Mouse (Mus musculus): Measurements from ENCODE around the gene Cnnm2. TPM values are rescaled to one million over a fixed set of nuclear protein-coding genes. Genes with fewer than 3 reads are reported as not detected.

The Cnnm2 gene
- polyA plus RNA-seq, 1 experiment from 2014 or later, result 2.4 TPM

DNA sequence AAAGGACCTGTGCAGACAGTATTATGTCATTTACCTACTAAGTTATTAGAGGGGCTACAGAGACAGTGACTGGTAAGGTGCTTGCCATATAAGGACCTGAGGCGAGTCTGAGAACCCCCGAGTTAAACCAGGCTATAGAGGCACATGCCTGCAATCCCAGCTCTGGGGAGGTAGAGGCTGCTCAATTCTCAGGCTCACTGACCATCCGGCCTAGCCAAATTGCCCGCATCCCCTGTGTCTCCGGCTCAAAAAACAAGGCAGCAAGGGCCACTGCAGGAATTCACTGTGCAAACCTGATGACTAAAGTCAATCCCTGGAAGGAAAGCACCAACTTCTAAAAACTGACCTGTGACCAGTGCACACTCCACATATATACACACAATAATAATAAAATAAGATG, 142.0 kb downstream of the Cnnm2 start:
- Histone ChIP-seq H3K27ac (ENCODE audit: low read length) (no peak overlapping the region), H3K4me2 (replicated peaks; ENCODE audit: low read depth, low read length) (no peak overlapping the region), H3K9me3 (ENCODE audit: low read length) (no peaks in the 10 kb centered on the region), H3K27me3 (replicated peaks; ENCODE audit: insufficient read depth, low read length) (no peaks in the 10 kb centered on the region), H3K36me3 (ENCODE audit: insufficient read depth, low read length) (no peaks in the 10 kb centered on the region), H3K4me3 (ENCODE audit: low read depth, low read length) (no peak overlapping the region), H3K4me1 (ENCODE audit: insufficient read depth, low read depth, low read length) (no peaks in the 10 kb centered on the region), H3K9ac (replicated peaks; ENCODE audit: low read depth) (no peak overlapping the region)
- ATAC-seq (no peak), DNase-seq (ENCODE audit: low spot score) (no peak)
- TF ChIP-seq CTCF (IDR thresholded peaks at IDR 0.05) (no peak), EP300 (IDR thresholded peaks at IDR 0.05) (no peak)
- WGBS, result 90% methylated on average over 5 of the region's 5 CpGs

DNA sequence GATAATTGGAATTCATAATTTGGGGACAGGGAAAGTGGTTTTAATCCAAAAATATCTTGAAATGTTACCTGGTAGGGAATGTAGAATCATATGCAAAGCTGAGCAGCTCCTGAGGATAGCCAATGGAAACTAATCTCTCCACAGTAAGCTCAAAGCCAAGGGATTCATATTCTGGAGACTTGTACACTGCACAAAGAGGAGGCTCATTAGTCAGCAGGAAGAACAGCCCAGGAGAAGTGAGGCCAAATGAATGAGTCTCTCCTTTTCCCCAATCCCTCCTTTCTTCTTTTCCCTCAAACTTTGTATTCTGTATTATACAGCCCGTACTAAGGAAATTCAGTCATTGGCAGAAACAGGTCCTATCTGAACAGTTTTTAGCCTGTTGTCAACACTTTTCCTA, 143.5 kb downstream of the Cnnm2 start:
- no peak for ATAC-seq
- WGBS, result 100% methylated on average over 1 of the region's 1 CpGs
- TF ChIP-seq CTCF (IDR thresholded peaks at IDR 0.05) (no peak), EP300 (IDR thresholded peaks at IDR 0.05) (no peak)

DNA sequence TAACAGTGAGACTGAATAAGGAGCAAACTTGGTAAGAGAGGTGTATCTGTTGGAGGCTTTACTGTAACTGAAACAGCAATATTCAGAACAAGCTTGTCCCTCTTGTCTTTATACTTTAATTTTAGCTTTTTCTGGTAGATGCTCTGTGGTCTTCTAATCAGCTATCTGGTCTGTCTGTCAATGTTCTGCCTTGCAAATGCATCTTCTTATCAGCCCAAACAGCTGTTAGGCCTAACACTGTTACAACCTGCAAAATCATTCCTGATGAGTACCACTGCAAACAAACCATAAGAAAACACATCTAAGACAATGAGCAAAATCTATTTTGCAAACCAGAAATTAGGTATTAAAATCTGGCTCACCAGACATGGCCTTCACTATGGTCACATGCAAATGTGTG, 144.0 kb downstream of the Cnnm2 start:
- TF ChIP-seq EP300 (IDR thresholded peaks at IDR 0.05), result no peak
- no peak for TF ChIP-seq CTCF (IDR thresholded peaks at IDR 0.05)
- no peak overlapping the region for H3K4me2 ChIP-seq (replicated peaks; ENCODE audit: low read depth, low read length)
- H3K27ac ChIP-seq (ENCODE audit: low read length), result no peak overlapping the region
- H3K4me3 ChIP-seq (ENCODE audit: low read depth, low read length), result no peak overlapping the region
- H3K9me3 ChIP-seq (ENCODE audit: low read length), result no peaks in the 10 kb centered on the region
- no peak for ATAC-seq
- H3K36me3 ChIP-seq (ENCODE audit: insufficient read depth, low read length), result no peaks in the 10 kb centered on the region
- no peaks in the 10 kb centered on the region for H3K4me1 ChIP-seq (ENCODE audit: insufficient read depth, low read depth, low read length)
- DNase-seq (ENCODE audit: low spot score), result no peak
- H3K9ac ChIP-seq (replicated peaks; ENCODE audit: low read depth), result no peak overlapping the region
- H3K27me3 ChIP-seq (replicated peaks; ENCODE audit: insufficient read depth, low read length), result no peaks in the 10 kb centered on the region

More for the DNA sequence above, 143.5 kb downstream of the Cnnm2 start:
- H3K4me1 ChIP-seq (ENCODE audit: insufficient read depth, low read depth, low read length), result no peaks in the 10 kb centered on the region
- no peak overlapping the region for H3K27ac ChIP-seq (ENCODE audit: low read length)
- no peaks in the 10 kb centered on the region for H3K27me3 ChIP-seq (replicated peaks; ENCODE audit: insufficient read depth, low read length)
- no peak overlapping the region for H3K4me2 ChIP-seq (replicated peaks; ENCODE audit: low read depth, low read length)
- no peak for DNase-seq (ENCODE audit: low spot score)
- H3K9me3 ChIP-seq (ENCODE audit: low read length), result no peaks in the 10 kb centered on the region
- H3K4me3 ChIP-seq (ENCODE audit: low read depth, low read length), result no peak overlapping the region
- H3K9ac ChIP-seq (replicated peaks; ENCODE audit: low read depth), result no peak overlapping the region
- H3K36me3 ChIP-seq (ENCODE audit: insufficient read depth, low read length), result no peaks in the 10 kb centered on the region

DNA sequence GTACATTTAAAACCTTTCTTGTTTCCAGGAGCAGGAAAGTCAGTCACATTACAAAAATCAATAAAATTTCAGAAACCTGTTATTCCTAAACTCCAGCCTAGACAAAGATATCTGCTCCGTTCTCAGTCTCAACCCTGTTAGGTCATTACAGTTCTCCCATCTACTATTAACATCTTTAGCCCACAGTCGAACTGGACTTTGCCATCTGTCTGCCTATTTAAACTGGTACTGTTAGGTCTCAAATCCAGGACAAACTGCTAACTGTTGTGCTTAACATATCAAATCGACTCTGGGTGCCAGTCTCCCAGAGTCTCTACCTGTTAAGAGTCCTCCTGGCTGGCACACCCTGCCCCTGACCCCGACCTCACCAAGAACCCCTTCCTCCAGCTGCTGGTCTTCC, 144.6 kb downstream of the Cnnm2 start:
- TF ChIP-seq EP300 (IDR thresholded peaks at IDR 0.05), result no peak
- no peak for TF ChIP-seq CTCF (IDR thresholded peaks at IDR 0.05)
- no peaks in the 10 kb centered on the region for H3K27me3 ChIP-seq (replicated peaks; ENCODE audit: insufficient read depth, low read length)
- no peak overlapping the region for H3K27ac ChIP-seq (ENCODE audit: low read length)
- no peaks in the 10 kb centered on the region for H3K36me3 ChIP-seq (ENCODE audit: insufficient read depth, low read length)
- H3K4me2 ChIP-seq (replicated peaks; ENCODE audit: low read depth, low read length), result no peak overlapping the region
- H3K9ac ChIP-seq (replicated peaks; ENCODE audit: low read depth), result no peak overlapping the region
- no peak for ATAC-seq
- WGBS, result 82% methylated on average over 4 of the region's 4 CpGs
- no peak overlapping the region for H3K4me3 ChIP-seq (ENCODE audit: low read depth, low read length)
- no peak for DNase-seq (ENCODE audit: low spot score)
- no peaks in the 10 kb centered on the region for H3K4me1 ChIP-seq (ENCODE audit: insufficient read depth, low read depth, low read length)
- H3K9me3 ChIP-seq (ENCODE audit: low read length), result no peaks in the 10 kb centered on the region

DNA sequence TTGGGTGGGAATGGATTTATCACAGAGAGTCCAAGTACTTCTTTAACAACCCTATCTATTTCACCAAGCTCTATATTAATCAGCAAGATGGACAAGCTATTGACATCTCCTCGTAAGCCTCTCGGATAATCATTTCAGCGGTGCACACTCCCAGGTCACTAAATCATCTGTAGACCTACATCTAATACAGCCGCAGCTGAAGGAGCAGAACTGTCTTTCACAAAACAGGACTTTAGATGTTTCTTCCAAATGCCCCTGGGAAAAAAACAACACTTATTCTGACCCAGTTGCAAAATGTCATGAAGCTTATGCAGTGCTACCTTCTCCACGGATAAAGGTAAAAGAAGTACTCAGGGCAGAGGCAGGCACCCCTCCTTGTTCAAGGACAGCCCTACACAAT, 146.8 kb downstream of the Cnnm2 start:
- Histone ChIP-seq H3K4me1 (ENCODE audit: insufficient read depth, low read depth, low read length) (no peaks in the 10 kb centered on the region), H3K9me3 (ENCODE audit: low read length) (no peaks in the 10 kb centered on the region), H3K27ac (ENCODE audit: low read length) (no peak overlapping the region), H3K27me3 (replicated peaks; ENCODE audit: insufficient read depth, low read length) (no peaks in the 10 kb centered on the region), H3K4me2 (replicated peaks; ENCODE audit: low read depth, low read length) (no peak overlapping the region), H3K4me3 (ENCODE audit: low read depth, low read length) (no peak overlapping the region), H3K36me3 (ENCODE audit: insufficient read depth, low read length) (peaks cover 5% of the 10 kb centered on the region; the same call in 1 of the 2 replicates), H3K9ac (replicated peaks; ENCODE audit: low read depth) (no peak overlapping the region)
- DNase-seq (ENCODE audit: low spot score) (no peak), ATAC-seq (no peak)
- TF ChIP-seq CTCF (IDR thresholded peaks at IDR 0.05), result no peak
- TF ChIP-seq EP300 (IDR thresholded peaks at IDR 0.05), result no peak
- 83% methylated on average over 5 of the region's 5 CpGs for WGBS

DNA sequence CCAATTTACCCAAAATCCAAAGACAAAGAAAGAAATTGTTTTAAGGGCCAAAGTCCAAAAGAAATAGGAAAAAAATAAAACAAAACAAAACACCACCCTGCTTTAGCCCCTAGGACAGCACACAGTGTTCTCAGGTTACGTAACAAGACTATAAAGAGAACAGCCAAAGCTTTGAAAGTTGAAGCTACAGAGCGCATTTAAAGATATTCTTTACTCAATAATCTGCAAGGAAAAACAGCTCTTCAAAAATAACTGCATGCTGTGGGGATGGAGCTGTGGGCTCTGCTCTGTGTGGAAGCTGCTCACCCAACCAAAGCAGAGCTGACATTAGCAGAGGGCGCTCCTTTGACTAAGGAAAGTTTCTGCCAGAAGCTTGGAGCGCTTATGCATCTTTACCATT, 147.6 kb downstream of the Cnnm2 start:
- 66% methylated on average over 4 of the region's 4 CpGs for WGBS

DNA sequence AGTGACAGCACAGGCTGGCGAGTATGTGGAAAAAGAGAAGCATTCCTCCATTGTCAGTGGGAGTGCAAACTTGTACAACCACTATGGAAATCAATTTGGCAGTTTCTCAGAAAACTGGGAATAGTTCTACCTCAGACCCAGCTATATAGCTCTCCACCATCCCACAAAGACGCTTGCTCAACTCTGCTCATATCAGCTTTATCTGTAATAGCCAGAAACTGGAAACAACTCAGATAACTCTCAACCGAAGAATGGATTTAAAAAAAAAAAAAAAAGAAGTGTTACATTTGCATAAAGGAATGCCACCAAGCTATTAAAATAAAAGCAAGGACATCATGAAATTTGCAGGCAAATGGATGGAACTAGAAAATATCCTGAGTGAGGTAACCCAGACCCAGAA, 150.1 kb downstream of the Cnnm2 start:
- Histone ChIP-seq H3K4me1 (ENCODE audit: insufficient read depth, low read depth, low read length) (no peaks in the 10 kb centered on the region), H3K27me3 (replicated peaks; ENCODE audit: insufficient read depth, low read length) (no peaks in the 10 kb centered on the region), H3K4me2 (replicated peaks; ENCODE audit: low read depth, low read length) (no peak overlapping the region), H3K4me3 (ENCODE audit: low read depth, low read length) (no peak overlapping the region), H3K27ac (ENCODE audit: low read length) (no peak overlapping the region), H3K36me3 (ENCODE audit: insufficient read depth, low read length) (peaks cover 5% of the 10 kb centered on the region; the same call in 1 of the 2 replicates), H3K9me3 (ENCODE audit: low read length) (no peaks in the 10 kb centered on the region), H3K9ac (replicated peaks; ENCODE audit: low read depth) (no peak overlapping the region)
- no peak for TF ChIP-seq CTCF (IDR thresholded peaks at IDR 0.05)
- TF ChIP-seq EP300 (IDR thresholded peaks at IDR 0.05), result no peak
- 53% methylated on average over 3 of the region's 3 CpGs for WGBS
- ATAC-seq (no peak), DNase-seq (ENCODE audit: low spot score) (no peak)

More for the DNA sequence above, 147.6 kb downstream of the Cnnm2 start:
- Histone ChIP-seq H3K9ac (replicated peaks; ENCODE audit: low read depth) (no peak overlapping the region), H3K27ac (ENCODE audit: low read length) (peak overlapping the region; percentile 33), H3K4me3 (ENCODE audit: low read depth, low read length) (no peak overlapping the region), H3K36me3 (ENCODE audit: insufficient read depth, low read length) (peaks cover 5% of the 10 kb centered on the region; the same call in 1 of the 2 replicates), H3K4me1 (ENCODE audit: insufficient read depth, low read depth, low read length) (no peaks in the 10 kb centered on the region), H3K4me2 (replicated peaks; ENCODE audit: low read depth, low read length) (no peak overlapping the region), H3K9me3 (ENCODE audit: low read length) (no peaks in the 10 kb centered on the region), H3K27me3 (replicated peaks; ENCODE audit: insufficient read depth, low read length) (no peaks in the 10 kb centered on the region)
- ATAC-seq (peak; percentile 62), DNase-seq (ENCODE audit: low spot score) (peak; percentile 79)
- TF ChIP-seq CTCF (IDR thresholded peaks at IDR 0.05) (no peak), EP300 (IDR thresholded peaks at IDR 0.05) (peak; percentile 75)
